Mouse (Mus musculus): ENCODE data around the gene Cfap46. TPM values are rescaled to one million over a fixed set of nuclear protein-coding genes. Genes with fewer than 3 reads are reported as not detected.

The Cfap46 gene
- polyA plus RNA-seq, 1 experiment: 0.11 TPM

DNA sequence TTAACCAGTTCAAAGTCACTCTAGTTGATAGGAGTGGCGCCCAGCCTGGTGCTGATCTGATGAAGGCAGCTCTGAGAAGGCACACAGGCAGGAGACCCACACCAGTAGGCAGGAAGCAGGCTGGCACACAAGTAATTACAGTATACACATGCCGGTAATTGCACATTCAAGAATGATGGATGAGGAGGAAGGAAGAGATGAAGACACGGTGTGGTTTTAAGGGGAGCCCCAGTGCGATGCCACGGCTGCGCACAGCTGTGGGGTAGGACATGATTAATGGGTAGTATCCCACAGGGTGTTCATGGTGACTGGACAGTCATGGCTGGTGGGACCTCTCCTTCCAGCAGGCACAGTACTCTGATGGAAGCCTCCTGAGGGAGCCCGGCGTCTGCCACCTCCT is 117.1 kb downstream of the Cfap46 start:
- no peaks in the 10 kb centered on the region for H3K4me1 ChIP-seq (ENCODE audit: control insufficient read depth, insufficient read depth, insufficient read length)
- H3K27me3 ChIP-seq (ENCODE audit: control insufficient read depth, insufficient read depth, low read length): no peaks in the 10 kb centered on the region
- no peak for DNase-seq (ENCODE audit: low read depth in 1 of 2, low spot score in 2 of 2)
- H3K4me3 ChIP-seq (ENCODE audit: extremely low read depth, insufficient read depth, insufficient read length): no peak overlapping the region
- peaks cover 12% of the 10 kb centered on the region for H3K36me3 ChIP-seq (ENCODE audit: control insufficient read depth, insufficient read depth, low read length)
- TF ChIP-seq CTCF (IDR thresholded peaks at IDR 0.05; ENCODE audit: extremely low read depth, insufficient read depth, insufficient read length, insufficient replicate concordance) (no peak), POLR2A (IDR thresholded peaks at IDR 0.05; ENCODE audit: low read depth, low read length) (no peak)
- WGBS: 16% methylated on average over 8 of the region's 8 CpGs
- no peak overlapping the region for H3K27ac ChIP-seq (ENCODE audit: insufficient read depth, low read length)

DNA sequence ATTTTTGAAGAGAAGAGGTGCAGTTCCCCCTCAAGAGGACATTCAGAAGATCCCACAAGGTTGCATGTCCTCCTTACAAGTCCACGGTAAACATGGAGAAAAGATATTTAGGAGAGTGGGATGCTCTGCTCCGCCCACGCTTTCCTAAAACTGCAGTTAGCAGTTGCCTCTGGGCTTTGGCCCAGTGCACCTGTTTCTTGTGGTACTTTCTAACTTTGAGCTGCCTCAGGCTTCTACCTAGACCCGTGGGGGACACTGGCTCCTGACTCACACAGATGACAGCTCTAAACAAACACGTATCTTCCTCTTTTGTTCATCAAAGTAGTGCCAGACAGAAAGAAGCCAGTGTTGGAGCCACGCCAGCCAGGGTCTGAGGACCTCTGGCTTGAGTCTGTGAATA is 117.6 kb downstream of the Cfap46 start:
- Histone ChIP-seq H3K4me1 (ENCODE audit: control insufficient read depth, insufficient read depth, insufficient read length) (no peaks in the 10 kb centered on the region), H3K4me3 (ENCODE audit: extremely low read depth, insufficient read depth, insufficient read length) (no peak overlapping the region), H3K36me3 (ENCODE audit: control insufficient read depth, insufficient read depth, low read length) (peaks cover 12% of the 10 kb centered on the region), H3K27ac (ENCODE audit: insufficient read depth, low read length) (no peak overlapping the region), H3K27me3 (ENCODE audit: control insufficient read depth, insufficient read depth, low read length) (no peaks in the 10 kb centered on the region)
- no peak for TF ChIP-seq POLR2A (IDR thresholded peaks at IDR 0.05; ENCODE audit: low read depth, low read length)
- TF ChIP-seq CTCF (IDR thresholded peaks at IDR 0.05; ENCODE audit: extremely low read depth, insufficient read depth, insufficient read length, insufficient replicate concordance): no peak
- DNase-seq (ENCODE audit: low read depth in 1 of 2, low spot score in 2 of 2): no peak
- WGBS: 56% methylated on average over 6 of the region's 6 CpGs

- TF ChIP-seq CTCF (IDR thresholded peaks at IDR 0.05; ENCODE audit: extremely low read depth, insufficient read depth, insufficient read length, insufficient replicate concordance): no peak
- no peak for TF ChIP-seq POLR2A (IDR thresholded peaks at IDR 0.05; ENCODE audit: low read depth, low read length)
- H3K4me1 ChIP-seq (ENCODE audit: control insufficient read depth, insufficient read depth, insufficient read length): no peaks in the 10 kb centered on the region
- no peak overlapping the region for H3K27ac ChIP-seq (ENCODE audit: insufficient read depth, low read length)
- peaks cover 15% of the 10 kb centered on the region for H3K36me3 ChIP-seq (ENCODE audit: control insufficient read depth, insufficient read depth, low read length)
- WGBS: 94% methylated on average over 2 of the region's 2 CpGs
- no peak overlapping the region for H3K4me3 ChIP-seq (ENCODE audit: extremely low read depth, insufficient read depth, insufficient read length)
- no peaks in the 10 kb centered on the region for H3K27me3 ChIP-seq (ENCODE audit: control insufficient read depth, insufficient read depth, low read length)
- no peak for DNase-seq (ENCODE audit: low read depth in 1 of 2, low spot score in 2 of 2)
Measured at GRCm38 (mm10) chr7:139564161-139564560, 119.5 kb downstream of the Cfap46 start.

GRCm38 (mm10) chr7:139563425-139563824 is 120.2 kb downstream of the Cfap46 start:
- TF ChIP-seq POLR2A (IDR thresholded peaks at IDR 0.05; ENCODE audit: low read depth, low read length): no peak
- TF ChIP-seq CTCF (IDR thresholded peaks at IDR 0.05; ENCODE audit: extremely low read depth, insufficient read depth, insufficient read length, insufficient replicate concordance): no peak
- no peak overlapping the region for H3K27ac ChIP-seq (ENCODE audit: insufficient read depth, low read length)
- no peaks in the 10 kb centered on the region for H3K27me3 ChIP-seq (ENCODE audit: control insufficient read depth, insufficient read depth, low read length)
- no peak for DNase-seq (ENCODE audit: low read depth in 1 of 2, low spot score in 2 of 2)
- 92% methylated on average over 4 of the region's 4 CpGs for WGBS
- no peaks in the 10 kb centered on the region for H3K4me1 ChIP-seq (ENCODE audit: control insufficient read depth, insufficient read depth, insufficient read length)
- no peak overlapping the region for H3K4me3 ChIP-seq (ENCODE audit: extremely low read depth, insufficient read depth, insufficient read length)
- peaks cover 15% of the 10 kb centered on the region for H3K36me3 ChIP-seq (ENCODE audit: control insufficient read depth, insufficient read depth, low read length)

GRCm38 (mm10) chr7:139559659-139560058 is 124.0 kb downstream of the Cfap46 start:
- DNase-seq (ENCODE audit: low read depth in 1 of 2, low spot score in 2 of 2): no peak
- TF ChIP-seq POLR2A (IDR thresholded peaks at IDR 0.05; ENCODE audit: low read depth, low read length) (no peak), CTCF (IDR thresholded peaks at IDR 0.05; ENCODE audit: extremely low read depth, insufficient read depth, insufficient read length, insufficient replicate concordance) (no peak)
- Histone ChIP-seq H3K36me3 (ENCODE audit: control insufficient read depth, insufficient read depth, low read length) (peaks cover 8% of the 10 kb centered on the region), H3K4me3 (ENCODE audit: extremely low read depth, insufficient read depth, insufficient read length) (no peak overlapping the region), H3K27ac (ENCODE audit: insufficient read depth, low read length) (no peak overlapping the region), H3K27me3 (ENCODE audit: control insufficient read depth, insufficient read depth, low read length) (no peaks in the 10 kb centered on the region), H3K4me1 (ENCODE audit: control insufficient read depth, insufficient read depth, insufficient read length) (no peaks in the 10 kb centered on the region)
- 90% methylated on average over 10 of the region's 10 CpGs for WGBS

GRCm38 (mm10) chr7:139556746-139557526 is 126.7 kb downstream of the Cfap46 start:
- no peak for TF ChIP-seq CTCF (IDR thresholded peaks at IDR 0.05; ENCODE audit: extremely low read depth, insufficient read depth, insufficient read length, insufficient replicate concordance)
- TF ChIP-seq POLR2A (IDR thresholded peaks at IDR 0.05; ENCODE audit: low read depth, low read length): no peak
- H3K36me3 ChIP-seq (ENCODE audit: control insufficient read depth, insufficient read depth, low read length): peaks cover 2% of the 10 kb centered on the region; the same call in 1 of the 2 replicates
- H3K4me3 ChIP-seq (ENCODE audit: extremely low read depth, insufficient read depth, insufficient read length): no peak overlapping the region
- no peak overlapping the region for H3K27ac ChIP-seq (ENCODE audit: insufficient read depth, low read length)
- DNase-seq (ENCODE audit: low read depth in 1 of 2, low spot score in 2 of 2): no peak
- H3K27me3 ChIP-seq (ENCODE audit: control insufficient read depth, insufficient read depth, low read length): no peaks in the 10 kb centered on the region
- 80% methylated on average over 10 of the region's 10 CpGs for WGBS
- no peaks in the 10 kb centered on the region for H3K4me1 ChIP-seq (ENCODE audit: control insufficient read depth, insufficient read depth, insufficient read length)

- TF ChIP-seq POLR2A (IDR thresholded peaks at IDR 0.05; ENCODE audit: low read depth, low read length) (no peak), CTCF (IDR thresholded peaks at IDR 0.05; ENCODE audit: extremely low read depth, insufficient read depth, insufficient read length, insufficient replicate concordance) (no peak)
- 88% methylated on average over 5 of the region's 5 CpGs for WGBS
- Histone ChIP-seq H3K4me1 (ENCODE audit: control insufficient read depth, insufficient read depth, insufficient read length) (no peaks in the 10 kb centered on the region), H3K36me3 (ENCODE audit: control insufficient read depth, insufficient read depth, low read length) (peaks cover 2% of the 10 kb centered on the region; the same call in 1 of the 2 replicates), H3K4me3 (ENCODE audit: extremely low read depth, insufficient read depth, insufficient read length) (no peak overlapping the region), H3K27ac (ENCODE audit: insufficient read depth, low read length) (no peak overlapping the region), H3K27me3 (ENCODE audit: control insufficient read depth, insufficient read depth, low read length) (no peaks in the 10 kb centered on the region)
- DNase-seq (ENCODE audit: low read depth in 1 of 2, low spot score in 2 of 2): no peak
Measured at GRCm38 (mm10) chr7:139556331-139556730, 127.3 kb downstream of the Cfap46 start.
